In the genomic region with DNA sequence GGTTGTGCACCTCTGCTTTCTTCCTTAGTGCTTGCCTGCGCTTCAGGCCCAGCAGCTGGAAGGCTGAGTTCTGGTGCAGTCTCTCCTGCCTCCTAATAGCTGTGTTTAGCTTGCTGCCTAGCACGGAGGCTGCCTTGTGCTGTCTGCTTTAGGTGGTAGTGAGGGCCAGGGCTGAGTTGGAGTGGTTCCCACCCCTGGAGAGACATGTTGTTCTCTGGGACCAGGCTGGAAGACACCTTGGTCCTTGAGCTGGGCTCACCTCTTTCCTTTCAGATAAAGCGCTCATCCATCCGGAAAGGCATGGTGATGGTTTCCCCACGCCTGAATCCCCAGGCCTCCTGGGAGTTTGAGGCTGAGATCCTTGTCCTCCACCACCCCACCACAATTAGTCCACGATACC, we compare ENCODE assay signal across 11 mouse cellular contexts.
"Had no signal": no experiment of that assay in that cellular context is flagged by ENCODE, and none has a peak within 500 bp of the region (broad histone marks: within the 10 kb centered on the region; RNA-seq: fewer than 3 reads in every experiment).

No protein-coding gene starts in this region.

- H3K4me1 ChIP-seq: kidney, embryonic 15.5 days; limb, embryonic 15.5 days; midbrain, embryonic 13.5 days had no signal

- H3K27ac ChIP-seq: kidney, embryonic 15.5 days; limb, embryonic 15.5 days; liver, embryonic 14.5 days; midbrain, embryonic 13.5 days had no signal

- H3K9me3 ChIP-seq: kidney, embryonic 15.5 days; limb, embryonic 15.5 days; midbrain, embryonic 13.5 days had no signal

- H3K4me3 ChIP-seq: kidney, embryonic 15.5 days; limb, embryonic 15.5 days; midbrain, embryonic 13.5 days had no signal

- H3K27me3 ChIP-seq: kidney, embryonic 15.5 days; limb, embryonic 15.5 days; midbrain, embryonic 13.5 days had no signal

- DNase-seq: kidney, postnatal 14 days; lung, adult 18-20 months; right cerebral cortex, adult 18-20 months; right cerebral cortex, postnatal 25 days; spleen, adult 18-20 months; thymus, adult 18-20 months; thymus, postnatal 14 days had no signal
